Mouse (Mus musculus) layer of hippocampus, postnatal 14 days (tissue): ENCODE measurements around the gene Vps37c. TPM values are rescaled to one million over a fixed set of nuclear protein-coding genes. Genes with fewer than 3 reads are reported as not detected.

Experiments
- DNase-seq, 2 experiments: peaks; one replicate each; pipeline ENCODE4 v3.0.0; 2021 to 2022; ENCODE audit warnings: low spot score in 2 of 2, mixed read lengths in 1 of 2
- total RNA-seq, 2 experiments: library from RNA; stranded (reverse); gene quantifications; 2 replicates each; pipeline ENCODE4 v1.2.3; 2021

Vps37c gene
- total RNA-seq, 2 experiments from 2014 or later, result 25.1 to 26.6 TPM

GRCm38 (mm10) chr19:10685727-10686126 lies 2.8 kb upstream of the Vps37c start:
- DNase-seq, result no peak

GRCm38 (mm10) chr19:10689470-10690166 lies 1.1 kb downstream of the Vps37c start:
- peak in 1 of 2 experiments; percentile 58 for DNase-seq

GRCm38 (mm10) chr19:10690336-10690735 lies 1.8 kb downstream of the Vps37c start:
- DNase-seq, result no peak

- no peak for DNase-seq
Measured at GRCm38 (mm10) chr19:10691121-10691520, 2.6 kb downstream of the Vps37c start.

- DNase-seq, result no peak
Measured at GRCm38 (mm10) chr19:10691660-10692059, 3.1 kb downstream of the Vps37c start.

GRCm38 (mm10) chr19:10692361-10692760 lies 3.8 kb downstream of the Vps37c start:
- no peak for DNase-seq

GRCm38 (mm10) chr19:10693926-10694682 lies 5.6 kb downstream of the Vps37c start:
- DNase-seq, result no peak

- DNase-seq, result no peak
Measured at GRCm38 (mm10) chr19:10695801-10696200, 7.3 kb downstream of the Vps37c start.

- DNase-seq, result no peak
Measured at GRCm38 (mm10) chr19:10698131-10698991, 9.8 kb downstream of the Vps37c start.

- no peak for DNase-seq
Measured at GRCm38 (mm10) chr19:10699851-10700250, 11.3 kb downstream of the Vps37c start.

- no peak for DNase-seq
Measured at GRCm38 (mm10) chr19:10701013-10701726, 12.6 kb downstream of the Vps37c start.

- DNase-seq, result no peak
Measured at GRCm38 (mm10) chr19:10702125-10702524, 13.6 kb downstream of the Vps37c start.

- no peak for DNase-seq
Measured at GRCm38 (mm10) chr19:10703470-10703869, 14.9 kb downstream of the Vps37c start.

GRCm38 (mm10) chr19:10707087-10707875 lies 18.7 kb downstream of the Vps37c start:
- no peak for DNase-seq

- no peak for DNase-seq
Measured at GRCm38 (mm10) chr19:10707881-10708280, 19.3 kb downstream of the Vps37c start.

GRCm38 (mm10) chr19:10708900-10709299 lies 20.4 kb downstream of the Vps37c start:
- DNase-seq, result no peak

GRCm38 (mm10) chr19:10709360-10710087 lies 21.0 kb downstream of the Vps37c start:
- DNase-seq, result peak; percentile 99

- DNase-seq, result peak; percentile 74 to 77
Measured at GRCm38 (mm10) chr19:10710088-10710511, 21.6 kb downstream of the Vps37c start.

GRCm38 (mm10) chr19:10710751-10711150 lies 22.2 kb downstream of the Vps37c start:
- DNase-seq, result no peak
